Mouse (Mus musculus): ENCODE data around the gene Nle1. TPM values are rescaled to one million over a fixed set of nuclear protein-coding genes. Genes with fewer than 3 reads are reported as not detected.
A peak's percentile ranks its signal among the peaks of the same experiment; 100 is the strongest.

The Nle1 gene
- total and polyA plus RNA-seq, 3 experiments: 97.3 to 103 TPM; not detected in 1

GRCm38 (mm10) chr11:82956925-82957324 is 48.7 kb upstream of the Nle1 start:
- DNase-seq (ENCODE audit: low read depth, low spot score): peak; percentile 38
- peaks cover 0 to 8% of the 10 kb centered on the region in 2 experiments; a peak in 1 of 4 replicates for H3K4me1 ChIP-seq (ENCODE audit: control insufficient read depth in 1 of 2, insufficient read depth in 2 of 2, low read length in 2 of 2)
- H3K27ac ChIP-seq (ENCODE audit: control insufficient read depth, low read depth, low read length): no peak overlapping the region
- H3K9ac ChIP-seq (ENCODE audit: control insufficient read depth, low read depth, low read length, poor library complexity, severe bottlenecking): no peak overlapping the region
- H3K4me3 ChIP-seq (ENCODE audit: control insufficient read depth in 1 of 2, insufficient read depth in 1 of 2, low read depth in 2 of 2, low read length in 2 of 2): no peak overlapping the region
- H3K9me3 ChIP-seq (replicated peaks; ENCODE audit: insufficient read depth, low read length): no peaks in the 10 kb centered on the region
- H3K27me3 ChIP-seq (ENCODE audit: control insufficient read depth in 1 of 2, insufficient read depth in 2 of 2, low read length in 2 of 2): no peaks in the 10 kb centered on the region
- H3K36me3 ChIP-seq (ENCODE audit: control insufficient read depth in 1 of 2, insufficient read depth in 2 of 2, low read length in 2 of 2): peaks cover 0 to 3% of the 10 kb centered on the region in 2 experiments; a peak in 1 of 4 replicates
- H3K79me2 ChIP-seq (ENCODE audit: control insufficient read depth, insufficient read depth, low read length, poor library complexity): no peaks in the 10 kb centered on the region
- TF ChIP-seq TCF12 (IDR thresholded peaks at IDR 0.05; ENCODE audit: low read depth, low read length) (0 out of 2 replicates have a peak, but pooled peaks have one; percentile 27), RCOR1 (IDR thresholded peaks at IDR 0.05; ENCODE audit: low read depth, low read length) (peak; percentile 52; the same call in 1 of the 2 replicates), GATA1 (IDR thresholded peaks at IDR 0.05; ENCODE audit: low read depth, low read length) (peak; percentile 65), TBP (IDR thresholded peaks at IDR 0.05; ENCODE audit: low read depth, low read length) (no peak), EP300 (IDR thresholded peaks at IDR 0.05; ENCODE audit: low read depth in 1 of 2, low read length in 2 of 2) (peak in 1 of 2 experiments; percentile 9; a peak in 1 of 4 replicates)

- no peaks in the 10 kb centered on the region; a peak in 1 of 4 replicates for H3K27me3 ChIP-seq (ENCODE audit: control insufficient read depth in 1 of 2, insufficient read depth in 2 of 2, low read length in 2 of 2)
- no peak overlapping the region for H3K9ac ChIP-seq (ENCODE audit: control insufficient read depth, low read depth, low read length, poor library complexity, severe bottlenecking)
- no peaks in the 10 kb centered on the region for H3K79me2 ChIP-seq (ENCODE audit: control insufficient read depth, insufficient read depth, low read length, poor library complexity)
- H3K27ac ChIP-seq (ENCODE audit: control insufficient read depth, low read depth, low read length): no peak overlapping the region
- H3K9me3 ChIP-seq (replicated peaks; ENCODE audit: insufficient read depth, low read length): no peaks in the 10 kb centered on the region
- DNase-seq (ENCODE audit: low read depth, low spot score): no peak
- peaks cover 0 to 14% of the 10 kb centered on the region in 2 experiments; a peak in 2 of 4 replicates for H3K36me3 ChIP-seq (ENCODE audit: control insufficient read depth in 1 of 2, insufficient read depth in 2 of 2, low read length in 2 of 2)
- TF ChIP-seq NRF1 (IDR thresholded peaks at IDR 0.05; ENCODE audit: insufficient read depth, low read depth, low read length, poor library complexity, severe bottlenecking): no peak
- TF ChIP-seq E2F4 (IDR thresholded peaks at IDR 0.05; ENCODE audit: borderline replicate concordance, low read depth, low read length): no peak
- TF ChIP-seq ZMIZ1 (IDR thresholded peaks at IDR 0.05; ENCODE audit: low read depth, low read length): no peak
- no peak for TF ChIP-seq GATA1 (IDR thresholded peaks at IDR 0.05; ENCODE audit: low read depth, low read length)
- TF ChIP-seq EP300 (IDR thresholded peaks at IDR 0.05; ENCODE audit: low read depth in 1 of 2, low read length in 2 of 2): no peak
- TF ChIP-seq GABPA (IDR thresholded peaks at IDR 0.05; ENCODE audit: low read depth, low read length): no peak
- no peak for TF ChIP-seq USF2 (IDR thresholded peaks at IDR 0.05; ENCODE audit: borderline replicate concordance in 1 of 2, insufficient read depth in 1 of 2, low read depth in 1 of 2, low read length in 2 of 2)
- TF ChIP-seq CHD1 (IDR thresholded peaks at IDR 0.05; ENCODE audit: low read depth, low read length): no peak
- no peak for TF ChIP-seq ELF1 (IDR thresholded peaks at IDR 0.05; ENCODE audit: low read depth, low read length)
- no peak for TF ChIP-seq CTCF (IDR thresholded peaks at IDR 0.05 in 2 of 3, conservative IDR thresholded peaks at IDR 0.05 in 1 of 3; ENCODE audit: control insufficient read depth in 1 of 3, insufficient read depth in 1 of 3, low read depth in 2 of 3, low read length in 3 of 3, poor library complexity in 1 of 3, severe bottlenecking in 1 of 3)
- no peak for TF ChIP-seq MAFK (IDR thresholded peaks at IDR 0.05; ENCODE audit: borderline replicate concordance, low read depth, low read length)
- TF ChIP-seq HCFC1 (IDR thresholded peaks at IDR 0.05; ENCODE audit: low read depth, low read length): no peak
- TF ChIP-seq USF1 (IDR thresholded peaks at IDR 0.05; ENCODE audit: low read depth, low read length): no peak
- no peak for TF ChIP-seq MAX (IDR thresholded peaks at IDR 0.05; ENCODE audit: low read length)
- no peak for TF ChIP-seq MXI1 (IDR thresholded peaks at IDR 0.05; ENCODE audit: low read depth, low read length)
- TF ChIP-seq SIN3A (IDR thresholded peaks at IDR 0.05; ENCODE audit: low read length): no peak
- no peak for TF ChIP-seq JUND (IDR thresholded peaks at IDR 0.05; ENCODE audit: low read depth, low read length)
- no peak for TF ChIP-seq MYB (IDR thresholded peaks at IDR 0.05; ENCODE audit: low read depth, low read length)
- TF ChIP-seq ZC3H11A (IDR thresholded peaks at IDR 0.05; ENCODE audit: low read depth, low read length): no peak
- H3K4me3 ChIP-seq (ENCODE audit: control insufficient read depth in 1 of 2, insufficient read depth in 1 of 2, low read depth in 2 of 2, low read length in 2 of 2): no peak overlapping the region
- H3K4me1 ChIP-seq (ENCODE audit: control insufficient read depth in 1 of 2, insufficient read depth in 2 of 2, low read length in 2 of 2): peaks cover 0 to 17% of the 10 kb centered on the region in 2 experiments; a peak in 2 of 4 replicates
These were observed 46.4 kb upstream of the Nle1 start for GRCm38 (mm10) chr11:82954631-82955030.

Measured in MEL (cell line).